Mouse (Mus musculus) erythroblast, embryonic 14.5 days (primary cell): Measurements from ENCODE around the gene Sdc3.

Experiments
- GATA1 ChIP-seq: IDR thresholded peaks from 2 replicates; pipeline ENCODE4 v1.6.1; 2012; ENCODE audit warnings: low read length, inconsistent platforms, mixed read lengths
- TAL1 ChIP-seq: IDR thresholded peaks from 3 replicates; pipeline ENCODE4 v1.6.1; 2012; ENCODE audit warnings: low read length, inconsistent platforms, mixed read lengths

DNA sequence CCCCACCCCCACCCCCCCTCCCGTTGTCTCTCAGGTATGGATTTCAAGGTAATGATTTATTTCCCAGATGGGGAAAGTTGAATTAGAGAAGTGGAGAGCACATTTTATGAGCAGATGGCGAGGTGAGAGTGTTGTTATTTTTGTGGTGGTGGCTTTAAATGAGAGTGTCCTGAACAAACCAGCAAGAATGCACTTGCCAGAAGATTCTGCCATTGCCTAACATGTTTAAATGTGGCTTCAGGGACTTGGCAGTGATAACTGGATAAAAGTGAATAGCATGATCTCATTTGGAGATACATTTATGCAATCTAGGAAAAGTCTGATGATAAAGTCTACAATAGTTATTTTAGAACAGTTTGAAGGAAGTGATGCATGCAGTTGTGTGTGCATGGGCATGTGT, 37.6 kb upstream of the Sdc3 start:
- TF ChIP-seq TAL1, result no peak
- TF ChIP-seq GATA1, result no peak
